Mouse (Mus musculus): Measurements from ENCODE around the gene Sema3a.

DNA sequence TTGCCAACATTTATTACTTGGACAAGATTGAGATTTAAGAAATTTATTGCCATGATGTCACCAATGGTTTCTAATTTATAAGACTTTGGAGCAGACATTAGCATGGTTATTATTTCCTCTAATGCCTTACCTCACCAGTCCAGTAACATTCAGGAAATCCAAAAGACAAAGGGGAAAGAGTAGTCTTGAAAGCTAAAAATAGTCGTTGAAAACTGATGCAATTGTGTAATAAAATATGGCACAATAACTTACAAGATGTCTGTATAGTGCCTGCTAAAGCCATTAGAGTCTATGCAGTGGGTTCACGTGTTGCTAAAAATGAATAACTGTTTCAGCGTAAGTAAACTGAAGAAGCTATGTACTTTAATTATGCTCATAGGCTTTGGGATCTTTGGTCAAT, 383.9 kb downstream of the Sema3a start:
- TF ChIP-seq CHD2 (IDR thresholded peaks at IDR 0.05; ENCODE audit: low read depth, low read length) (no peak), ZC3H11A (IDR thresholded peaks at IDR 0.05; ENCODE audit: borderline replicate concordance, low read depth, low read length) (no peak), HCFC1 (IDR thresholded peaks at IDR 0.05; ENCODE audit: borderline replicate concordance, insufficient read depth, low read length) (no peak)

All from ES-E14 (cell line).